Mouse (Mus musculus) ES-Bruce4 (cell line): ENCODE results near the gene Sgsm3.

ENCODE experiments used
- CTCF ChIP-seq: IDR thresholded peaks from one replicate; pipeline ENCODE4 v1.8.1; 2011; ENCODE audit warnings: low read depth, low read length
- EP300 ChIP-seq: IDR thresholded peaks from 2 replicates; pipeline ENCODE4 v1.6.1; 2011; ENCODE audit warnings: low read depth, low read length; ENCODE audit not compliant: insufficient read depth
- POLR2A ChIP-seq: IDR thresholded peaks from one replicate; pipeline ENCODE4 v1.8.1; 2011; ENCODE audit warnings: low read length; ENCODE audit not compliant: insufficient read depth

DNA sequence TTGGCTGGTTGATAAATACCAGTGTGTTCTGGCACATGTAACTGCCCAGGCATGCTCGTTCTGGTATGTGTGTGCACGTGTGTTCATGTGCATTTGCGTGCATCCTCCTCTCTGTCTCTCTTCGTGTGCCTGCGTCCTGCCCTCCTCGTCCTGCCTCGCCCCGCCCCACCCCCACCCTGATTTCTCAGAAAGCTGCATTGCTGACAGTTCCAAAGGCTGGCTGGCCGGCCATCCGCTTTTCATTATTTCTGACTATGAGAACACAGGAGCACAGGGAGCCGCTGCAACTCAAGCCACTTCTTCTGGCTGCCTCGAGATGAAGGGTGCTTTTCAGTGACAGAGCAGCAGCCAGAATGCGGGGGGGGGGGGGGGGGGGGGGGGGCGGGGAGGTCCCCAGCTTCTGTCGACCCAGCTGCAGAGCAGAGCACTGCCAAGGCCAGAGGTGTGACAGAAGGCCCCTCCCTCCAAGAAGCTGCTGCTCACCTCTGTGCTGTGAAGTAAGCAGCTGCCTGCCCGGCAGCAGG lies 47.5 kb upstream of the Sgsm3 start:
- TF ChIP-seq CTCF (no peak), POLR2A (no peak), EP300 (no peak)
